Mouse (Mus musculus) hindbrain, embryonic 11.5 days (tissue): Measurements from ENCODE around the gene Magi2. TPM values are rescaled to one million over a fixed set of nuclear protein-coding genes. Genes with fewer than 3 reads are reported as not detected.

Source experiments
- ATAC-seq: fragments of 200-750 bp; cut with Nextera tagmentation; 2 replicates; pipeline ENCODE4 v1.8.0; 2017; ENCODE audit warnings: mild to moderate bottlenecking, moderate TSS enrichment, moderate library complexity; ENCODE audit not compliant: low FRiP score
- DNase-seq: peaks from one replicate; pipeline ENCODE4 v3.0.0-alpha.2; 2015; ENCODE audit warnings: low spot score
- H3K27ac ChIP-seq: fragments of 300-500 bp; sonication (generic); 2 replicates; pipeline ENCODE4 v1.5.1; 2014; ENCODE audit warnings: mild to moderate bottlenecking, low read depth, low read length
- H3K27me3 ChIP-seq: fragments of 300-500 bp; sonication (generic); 2 replicates; pipeline ENCODE4 v1.6.1; 2014; ENCODE audit warnings: mild to moderate bottlenecking, low read length, moderate library complexity, mixed read lengths; ENCODE audit not compliant: control insufficient read depth, insufficient read depth
- H3K36me3 ChIP-seq: fragments of 300-500 bp; sonication (generic); 2 replicates; pipeline ENCODE4 v1.6.1; 2014; ENCODE audit warnings: mild to moderate bottlenecking, low read length, moderate library complexity, mixed read lengths; ENCODE audit not compliant: control insufficient read depth, insufficient read depth
- H3K4me1 ChIP-seq: fragments of 300-500 bp; sonication (generic); replicated peaks from 2 replicates; pipeline ENCODE4 v1.6.1; 2014; ENCODE audit warnings: low read length, mixed read lengths; ENCODE audit not compliant: control insufficient read depth, insufficient read depth
- H3K4me2 ChIP-seq: fragments of 300-500 bp; sonication (generic); replicated peaks from 2 replicates; pipeline ENCODE4 v1.6.1; 2014; ENCODE audit warnings: mild to moderate bottlenecking, low read depth, low read length
- H3K4me3 ChIP-seq: fragments of 300-500 bp; sonication (generic); 2 replicates; pipeline ENCODE4 v1.5.1; 2014; ENCODE audit warnings: low read depth, low read length
- H3K9ac ChIP-seq: fragments of 300-500 bp; sonication (generic); 2 replicates; pipeline ENCODE4 v1.6.1; 2014; ENCODE audit warnings: low read depth, low read length
- H3K9me3 ChIP-seq: fragments of 300-500 bp; sonication (generic); 2 replicates; pipeline ENCODE4 v1.6.1; 2016; ENCODE audit warnings: low read length; ENCODE audit not compliant: control insufficient read depth
- WGBS: fragments of 180-500 bp; shearing (Covaris S2); extraction: QIAGEN DNeasy Blood & Tissue Kit; methylation state at CpG from one replicate; pipeline ENCODE4 v1.1.7; 2014; 5-methylcytosine and 5-hydroxymethylcytosine counted together
- polyA plus RNA-seq: library from polyadenylated mRNA; unstranded; fragments of >200 nt; fragmentation: Nextera tagmentation; extraction: Ambion mirVana; gene quantifications from 2 replicates; pipeline ENCODE4 v1.2.1, GENCODE M21; 2014

Gene Magi2
- polyA plus RNA-seq, 1 experiment from 2014 or later: 8.7 TPM

DNA sequence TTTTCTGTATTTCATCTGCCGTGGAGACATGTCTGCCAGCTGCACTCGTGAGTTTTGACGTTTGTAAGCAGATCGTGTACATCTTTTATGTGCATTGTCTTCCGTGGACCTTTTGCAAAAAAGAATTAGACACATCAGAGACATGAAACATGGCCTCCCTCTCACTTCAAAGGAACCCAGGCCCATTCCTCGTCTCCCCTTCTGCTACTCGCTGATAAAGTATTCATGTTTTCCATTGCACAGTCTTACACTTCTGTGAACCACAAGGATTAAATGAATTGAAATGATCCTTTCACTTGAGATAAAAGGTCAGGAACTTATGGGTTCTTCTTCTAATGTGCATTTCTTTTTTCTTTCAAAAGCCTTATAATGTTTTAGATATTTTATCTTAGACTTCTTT is 783.4 kb downstream of the Magi2 start:
- Histone ChIP-seq H3K9ac (no peak overlapping the region), H3K27ac (no peak overlapping the region), H3K9me3 (no peaks in the 10 kb centered on the region), H3K27me3 (no peaks in the 10 kb centered on the region), H3K4me1 (no peaks in the 10 kb centered on the region), H3K4me2 (no peak overlapping the region), H3K4me3 (no peak overlapping the region), H3K36me3 (no peaks in the 10 kb centered on the region)
- DNase-seq (no peak), ATAC-seq (no peak)
- WGBS: 69% methylated on average over 7 of the region's 7 CpGs

DNA sequence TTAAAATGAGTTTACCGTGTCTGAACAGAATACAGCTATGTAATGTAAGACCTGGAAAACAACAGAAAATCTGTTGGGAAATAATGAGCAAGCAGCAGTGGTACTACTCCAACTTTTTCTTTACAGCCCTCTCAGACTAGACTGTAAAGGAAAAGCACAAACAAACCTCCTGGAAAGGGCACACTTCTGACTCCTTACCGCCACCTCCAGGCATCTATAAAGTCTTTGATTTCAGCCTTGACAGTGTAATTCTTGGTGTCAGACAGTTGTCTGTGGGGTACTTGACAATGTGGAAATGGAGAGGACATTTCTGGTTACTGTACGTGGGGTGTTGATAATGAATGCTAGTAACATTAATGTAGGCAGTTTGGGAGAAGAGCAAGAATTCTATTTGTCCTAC is 791.2 kb downstream of the Magi2 start:
- Histone ChIP-seq H3K36me3 (no peaks in the 10 kb centered on the region), H3K27ac (no peak overlapping the region), H3K9ac (no peak overlapping the region), H3K4me2 (no peak overlapping the region), H3K4me1 (no peaks in the 10 kb centered on the region), H3K9me3 (no peaks in the 10 kb centered on the region), H3K27me3 (no peaks in the 10 kb centered on the region), H3K4me3 (no peak overlapping the region)
- no peak for DNase-seq
- no peak for ATAC-seq
- WGBS: 79% methylated on average over 3 of the region's 3 CpGs

GRCm38 (mm10) chr5:20046649-20047048 is 819.8 kb downstream of the Magi2 start:
- Histone ChIP-seq H3K36me3 (no peaks in the 10 kb centered on the region), H3K27me3 (no peaks in the 10 kb centered on the region), H3K27ac (no peak overlapping the region), H3K9me3 (no peaks in the 10 kb centered on the region), H3K4me3 (no peak overlapping the region), H3K4me1 (no peaks in the 10 kb centered on the region), H3K4me2 (no peak overlapping the region), H3K9ac (no peak overlapping the region)
- 73% methylated on average over 3 of the region's 3 CpGs for WGBS
- DNase-seq: no peak
- no peak for ATAC-seq

DNA sequence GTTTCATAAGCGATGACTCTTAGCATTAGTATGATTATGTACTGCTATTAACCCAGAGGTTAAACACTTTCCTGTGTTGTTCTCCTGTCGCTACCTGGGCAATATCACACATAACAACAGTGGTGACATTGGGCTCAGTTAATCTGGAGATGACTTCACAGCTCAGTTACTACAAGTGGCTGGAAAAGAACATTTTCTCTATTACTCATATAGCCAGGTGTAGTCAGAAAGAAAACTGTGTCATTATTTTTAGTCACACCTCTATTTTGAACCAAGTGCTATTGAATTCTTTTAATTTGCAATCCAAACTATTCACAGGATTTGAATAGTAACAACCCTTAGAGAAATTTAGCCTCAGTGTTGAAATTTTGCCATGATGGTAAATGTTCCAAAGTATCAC is 821.5 kb downstream of the Magi2 start:
- ATAC-seq (no peak), DNase-seq (no peak)
- Histone ChIP-seq H3K27ac (no peak overlapping the region), H3K4me3 (no peak overlapping the region), H3K9ac (no peak overlapping the region), H3K27me3 (no peaks in the 10 kb centered on the region), H3K9me3 (no peaks in the 10 kb centered on the region), H3K36me3 (no peaks in the 10 kb centered on the region), H3K4me1 (no peaks in the 10 kb centered on the region), H3K4me2 (no peak overlapping the region)
- 95% methylated on average over 2 of the region's 2 CpGs for WGBS

- no peak for DNase-seq
- 30% methylated on average over 1 of the region's 1 CpGs for WGBS
- no peak for ATAC-seq
These were observed 823.4 kb downstream of the Magi2 start for GRCm38 (mm10) chr5:20050284-20050683.

GRCm38 (mm10) chr5:20055000-20055399 is 828.2 kb downstream of the Magi2 start:
- DNase-seq (no peak), ATAC-seq (no peak)
- H3K4me2 ChIP-seq: no peak overlapping the region
- no peaks in the 10 kb centered on the region for H3K36me3 ChIP-seq
- H3K4me1 ChIP-seq: no peaks in the 10 kb centered on the region
- H3K9me3 ChIP-seq: no peaks in the 10 kb centered on the region
- H3K27ac ChIP-seq: no peak overlapping the region
- no peaks in the 10 kb centered on the region for H3K27me3 ChIP-seq
- no peak overlapping the region for H3K9ac ChIP-seq
- WGBS: 93% methylated on average over 1 of the region's 1 CpGs
- no peak overlapping the region for H3K4me3 ChIP-seq

More at GRCm38 (mm10) chr5:20050284-20050683, 823.4 kb downstream of the Magi2 start:
- Histone ChIP-seq H3K9me3 (no peaks in the 10 kb centered on the region), H3K27ac (no peak overlapping the region), H3K27me3 (no peaks in the 10 kb centered on the region), H3K4me1 (no peaks in the 10 kb centered on the region), H3K4me3 (no peak overlapping the region), H3K36me3 (no peaks in the 10 kb centered on the region), H3K4me2 (no peak overlapping the region), H3K9ac (no peak overlapping the region)

DNA sequence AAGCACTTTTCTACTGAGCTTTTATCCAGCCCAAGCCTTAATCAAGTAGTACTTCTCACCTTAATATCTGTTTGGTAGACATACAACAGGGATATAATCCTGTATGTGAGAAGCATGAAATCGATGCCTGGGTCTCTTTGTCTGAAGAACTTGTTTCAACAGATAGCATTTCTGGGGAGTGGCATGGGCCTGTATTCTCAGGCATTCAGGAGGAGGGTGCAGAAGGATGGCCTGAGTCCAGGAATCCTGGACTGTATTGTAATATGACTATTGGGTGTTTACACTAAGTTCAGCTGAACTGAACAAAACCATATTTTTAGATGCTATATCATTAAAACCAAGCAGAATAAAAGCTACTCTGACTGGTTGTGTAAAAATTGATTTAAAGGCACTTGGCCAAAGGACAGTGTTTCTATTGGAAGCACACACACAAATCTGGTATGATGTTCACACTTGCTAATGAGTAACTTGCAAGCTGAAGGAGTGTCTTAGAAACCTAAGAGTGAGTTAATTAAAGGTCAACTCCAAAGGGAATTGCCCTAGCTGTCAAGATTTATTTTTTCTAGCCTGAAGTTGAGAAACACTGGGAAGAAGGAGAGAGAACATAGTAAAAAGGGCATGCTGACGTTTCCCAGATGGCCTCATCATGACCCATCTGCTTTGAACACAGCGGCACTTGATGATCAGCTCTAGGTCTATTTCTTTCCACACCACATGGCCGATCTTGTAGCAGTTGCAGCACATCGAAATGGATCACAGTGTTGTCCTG is 829.4 kb downstream of the Magi2 start:
- H3K27ac ChIP-seq: no peak overlapping the region
- no peaks in the 10 kb centered on the region for H3K27me3 ChIP-seq
- no peaks in the 10 kb centered on the region for H3K4me1 ChIP-seq
- DNase-seq (no peak), ATAC-seq (0 out of 2 replicates have a peak, but pooled peaks have one; percentile 38)
- H3K36me3 ChIP-seq: no peaks in the 10 kb centered on the region
- no peak overlapping the region for H3K4me2 ChIP-seq
- no peak overlapping the region for H3K9ac ChIP-seq
- no peaks in the 10 kb centered on the region for H3K9me3 ChIP-seq
- H3K4me3 ChIP-seq: no peak overlapping the region
- WGBS: 54% methylated on average over 5 of the region's 5 CpGs

- H3K4me3 ChIP-seq: no peak overlapping the region
- H3K27ac ChIP-seq: no peak overlapping the region
- 76% methylated on average over 2 of the region's 2 CpGs for WGBS
- H3K27me3 ChIP-seq: no peaks in the 10 kb centered on the region
- no peaks in the 10 kb centered on the region for H3K9me3 ChIP-seq
- H3K36me3 ChIP-seq: no peaks in the 10 kb centered on the region
- no peak overlapping the region for H3K9ac ChIP-seq
- H3K4me1 ChIP-seq: no peaks in the 10 kb centered on the region
- ATAC-seq (no peak), DNase-seq (no peak)
- no peak overlapping the region for H3K4me2 ChIP-seq
These were observed 830.0 kb downstream of the Magi2 start for GRCm38 (mm10) chr5:20056856-20057255.

DNA sequence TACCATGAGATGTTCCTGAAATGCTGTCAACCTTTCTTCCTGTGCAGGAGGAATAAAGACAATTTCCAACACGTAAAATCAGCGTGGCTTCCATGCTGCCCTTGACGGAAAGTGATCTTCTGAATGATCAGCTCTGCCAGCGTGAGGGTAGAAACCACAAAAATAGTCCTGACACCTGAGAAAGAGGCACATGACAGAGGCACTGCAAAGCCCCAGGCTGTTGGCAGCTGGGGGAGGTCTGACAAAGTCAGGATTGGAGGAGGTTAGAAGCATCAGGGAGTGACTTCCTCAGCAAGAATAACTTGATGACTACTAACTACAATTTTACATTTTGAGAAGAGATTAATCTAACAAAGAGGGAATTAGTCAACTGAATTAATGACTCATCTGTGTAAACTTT is 835.2 kb downstream of the Magi2 start:
- DNase-seq: no peak
- Histone ChIP-seq H3K9me3 (no peaks in the 10 kb centered on the region), H3K4me2 (no peak overlapping the region), H3K4me1 (no peaks in the 10 kb centered on the region), H3K4me3 (no peak overlapping the region), H3K36me3 (no peaks in the 10 kb centered on the region), H3K9ac (no peak overlapping the region), H3K27me3 (no peaks in the 10 kb centered on the region), H3K27ac (no peak overlapping the region)
- WGBS: 70% methylated on average over 4 of the region's 4 CpGs
- no peak for ATAC-seq
